Mouse (Mus musculus): ENCODE data around the gene Vps18.

GRCm38 (mm10) chr2:119322587-119323300 lies 34.2 kb downstream of the Vps18 start:
- TF ChIP-seq TAL1 (IDR thresholded peaks at IDR 0.05; ENCODE audit: low read length) (no peak), GATA1 (IDR thresholded peaks at IDR 0.05; ENCODE audit: low read length) (no peak)
